Mouse (Mus musculus): ENCODE results near the gene Rhot2.

Gene Rhot2

GRCm38 (mm10) chr17:25796211-25796771 is 48.4 kb downstream of the Rhot2 start:
- DNase-seq (ENCODE audit: low read depth): no peak

- no peak for DNase-seq (ENCODE audit: low read depth)
Measured at GRCm38 (mm10) chr17:25795609-25796092, 49.0 kb downstream of the Rhot2 start, which contains the start of gene AC134908.4. Gene AC134908.4 (minus strand): TSS chr17:25795659.

GRCm38 (mm10) chr17:25794998-25795397 is 49.7 kb downstream of the Rhot2 start:
- DNase-seq (ENCODE audit: low read depth): no peak

GRCm38 (mm10) chr17:25794197-25794596 is 50.5 kb downstream of the Rhot2 start:
- DNase-seq (ENCODE audit: low read depth): no peak

- no peak for DNase-seq (ENCODE audit: low read depth)
Measured at GRCm38 (mm10) chr17:25792615-25793014, 52.0 kb downstream of the Rhot2 start, which contains the start of gene Fam173a. Gene Fam173a (minus strand): TSS chr17:25792901.

- peak; percentile 57 for DNase-seq (ENCODE audit: low read depth)
Measured at GRCm38 (mm10) chr17:25791843-25792527, 52.7 kb downstream of the Rhot2 start.

- no peak for DNase-seq (ENCODE audit: low read depth)
Measured at GRCm38 (mm10) chr17:25791320-25791842, 53.3 kb downstream of the Rhot2 start.
